Mouse (Mus musculus): Measurements from ENCODE around the gene Kcnq5. TPM values are rescaled to one million over a fixed set of nuclear protein-coding genes. Genes with fewer than 3 reads are reported as not detected.

The Kcnq5 gene
- total and polyA plus RNA-seq, 3 experiments, result 0.11 TPM; not detected in 2

DNA sequence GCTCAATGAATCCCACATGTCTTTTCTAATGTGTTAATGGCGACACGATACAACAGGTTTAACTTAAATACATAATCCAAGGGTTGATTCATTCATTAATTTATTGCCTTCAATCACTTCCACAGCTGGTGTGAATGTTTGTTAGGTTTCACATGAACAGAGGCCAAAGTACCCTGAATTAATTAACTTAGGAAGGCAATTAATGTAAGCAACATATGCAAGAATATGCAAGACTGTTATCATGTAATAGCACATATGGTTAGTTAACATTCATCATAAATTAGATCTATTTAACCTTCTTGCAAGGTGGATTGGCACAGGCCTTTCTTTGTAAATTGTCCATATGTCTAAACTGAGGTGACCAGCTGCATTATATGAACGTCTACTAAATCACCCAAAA, 300.9 kb downstream of the Kcnq5 start:
- Histone ChIP-seq H3K36me3 (replicated peaks) (no peaks in the 10 kb centered on the region), H3K27me3 (ENCODE audit: insufficient read depth, low read length) (no peaks in the 10 kb centered on the region), H3K9me3 (replicated peaks) (no peaks in the 10 kb centered on the region), H3K4me3 (ENCODE audit: low read depth, low read length) (no peak overlapping the region), H3K4me1 (ENCODE audit: insufficient read depth, low read depth, low read length) (no peaks in the 10 kb centered on the region)
- DNase-seq (ENCODE audit: low spot score) (no peak), ATAC-seq (ENCODE audit: extremely low read depth, insufficient number of reproducible peaks, low FRiP score, poor library complexity, severe bottlenecking) (no peak)
- TF ChIP-seq CTCF (IDR thresholded peaks at IDR 0.05; ENCODE audit: low read depth, low read length) (no peak), GATA1 (IDR thresholded peaks at IDR 0.05; ENCODE audit: borderline replicate concordance, low read length) (no peak), POLR2AphosphoS5 (IDR thresholded peaks at IDR 0.05; ENCODE audit: insufficient replicate concordance, low read depth, low read length) (no peak), TAL1 (conservative IDR thresholded peaks at IDR 0.05; ENCODE audit: low read depth, low read length) (no peak), GATA2 (IDR thresholded peaks at IDR 0.05; ENCODE audit: borderline replicate concordance, low read depth, low read length) (no peak)

DNA sequence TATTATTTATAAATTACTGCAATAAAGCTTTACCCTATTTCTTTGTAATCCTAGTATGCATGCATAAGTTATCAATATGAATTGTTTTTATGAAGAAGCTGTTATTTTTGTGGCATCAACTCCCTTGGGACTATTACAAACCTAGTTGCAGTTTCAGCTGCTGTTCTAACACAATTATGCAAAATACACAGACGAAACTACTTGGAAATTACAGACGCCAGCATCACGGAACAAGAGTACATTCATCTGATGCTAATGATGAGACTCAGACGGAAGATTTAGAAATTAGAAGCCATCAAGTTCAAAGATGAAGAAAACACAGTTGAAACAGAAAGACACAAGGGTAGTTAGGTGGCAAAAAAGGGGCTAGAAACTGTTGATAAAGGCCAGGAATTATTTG, 310.9 kb downstream of the Kcnq5 start:
- Histone ChIP-seq H3K4me1 (ENCODE audit: insufficient read depth, low read depth, low read length) (no peaks in the 10 kb centered on the region), H3K27me3 (ENCODE audit: insufficient read depth, low read length) (no peaks in the 10 kb centered on the region), H3K4me3 (ENCODE audit: low read depth, low read length) (no peak overlapping the region), H3K9me3 (replicated peaks) (no peaks in the 10 kb centered on the region), H3K36me3 (replicated peaks) (no peaks in the 10 kb centered on the region)
- TF ChIP-seq CTCF (IDR thresholded peaks at IDR 0.05; ENCODE audit: low read depth, low read length) (no peak), TAL1 (conservative IDR thresholded peaks at IDR 0.05; ENCODE audit: low read depth, low read length) (no peak), POLR2AphosphoS5 (IDR thresholded peaks at IDR 0.05; ENCODE audit: insufficient replicate concordance, low read depth, low read length) (no peak), GATA1 (IDR thresholded peaks at IDR 0.05; ENCODE audit: borderline replicate concordance, low read length) (no peak), GATA2 (IDR thresholded peaks at IDR 0.05; ENCODE audit: borderline replicate concordance, low read depth, low read length) (no peak)
- no peak for DNase-seq (ENCODE audit: low spot score)
- no peak for ATAC-seq (ENCODE audit: extremely low read depth, insufficient number of reproducible peaks, low FRiP score, poor library complexity, severe bottlenecking)

DNA sequence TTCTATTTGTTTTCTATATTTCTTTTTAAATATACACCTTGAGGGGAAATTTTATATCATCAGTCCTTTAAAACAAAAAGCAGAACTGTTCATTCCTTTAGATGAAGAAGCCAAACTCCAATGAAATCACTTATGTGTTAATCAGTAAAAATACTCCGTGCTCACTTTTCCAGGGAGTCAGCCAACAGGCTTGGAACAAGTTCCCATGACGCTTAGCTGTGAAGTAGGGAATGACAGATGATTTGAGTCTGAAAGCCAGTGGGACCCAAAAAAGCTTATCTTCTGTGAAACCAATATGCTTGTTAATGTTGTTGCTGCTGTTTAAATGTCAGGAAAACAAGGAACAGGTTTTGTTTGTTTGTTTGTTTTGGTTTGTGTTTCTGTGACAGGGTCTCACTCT, 326.3 kb downstream of the Kcnq5 start:
- H3K4me3 ChIP-seq (ENCODE audit: low read depth, low read length), result no peak overlapping the region
- H3K9me3 ChIP-seq (replicated peaks), result no peaks in the 10 kb centered on the region
- no peaks in the 10 kb centered on the region for H3K4me1 ChIP-seq (ENCODE audit: insufficient read depth, low read depth, low read length)
- no peaks in the 10 kb centered on the region for H3K36me3 ChIP-seq (replicated peaks)
- no peak for TF ChIP-seq GATA1 (IDR thresholded peaks at IDR 0.05; ENCODE audit: borderline replicate concordance, low read length)
- TF ChIP-seq CTCF (IDR thresholded peaks at IDR 0.05; ENCODE audit: low read depth, low read length), result no peak
- DNase-seq (ENCODE audit: low spot score) (no peak), ATAC-seq (ENCODE audit: extremely low read depth, insufficient number of reproducible peaks, low FRiP score, poor library complexity, severe bottlenecking) (no peak)
- H3K27me3 ChIP-seq (ENCODE audit: insufficient read depth, low read length), result no peaks in the 10 kb centered on the region

DNA sequence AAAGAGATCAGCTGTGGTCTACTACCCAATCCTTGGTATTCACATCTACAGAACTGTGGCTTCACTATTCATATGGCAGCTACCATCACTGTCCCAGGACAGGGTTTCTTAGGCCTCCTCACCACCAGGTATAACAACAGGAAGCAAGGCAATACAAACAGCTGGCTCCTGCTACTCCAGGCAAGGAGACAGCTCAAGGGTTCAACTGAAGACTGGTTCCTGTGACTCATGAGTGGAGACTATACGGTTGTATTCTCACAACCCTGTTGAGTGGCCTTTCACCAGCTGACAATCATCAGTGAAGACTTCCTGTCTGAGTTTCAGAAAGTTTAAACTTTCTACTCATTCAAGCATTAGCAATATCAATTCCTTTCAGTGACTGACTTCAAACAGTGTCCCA, 327.7 kb downstream of the Kcnq5 start:
- no peak for TF ChIP-seq GATA2 (IDR thresholded peaks at IDR 0.05; ENCODE audit: borderline replicate concordance, low read depth, low read length)
- no peak for DNase-seq (ENCODE audit: low spot score)
- Histone ChIP-seq H3K27me3 (ENCODE audit: insufficient read depth, low read length) (no peaks in the 10 kb centered on the region), H3K36me3 (replicated peaks) (no peaks in the 10 kb centered on the region), H3K4me3 (ENCODE audit: low read depth, low read length) (no peak overlapping the region), H3K9me3 (replicated peaks) (no peaks in the 10 kb centered on the region), H3K4me1 (ENCODE audit: insufficient read depth, low read depth, low read length) (no peaks in the 10 kb centered on the region)
- ATAC-seq (ENCODE audit: extremely low read depth, insufficient number of reproducible peaks, low FRiP score, poor library complexity, severe bottlenecking), result no peak

DNA sequence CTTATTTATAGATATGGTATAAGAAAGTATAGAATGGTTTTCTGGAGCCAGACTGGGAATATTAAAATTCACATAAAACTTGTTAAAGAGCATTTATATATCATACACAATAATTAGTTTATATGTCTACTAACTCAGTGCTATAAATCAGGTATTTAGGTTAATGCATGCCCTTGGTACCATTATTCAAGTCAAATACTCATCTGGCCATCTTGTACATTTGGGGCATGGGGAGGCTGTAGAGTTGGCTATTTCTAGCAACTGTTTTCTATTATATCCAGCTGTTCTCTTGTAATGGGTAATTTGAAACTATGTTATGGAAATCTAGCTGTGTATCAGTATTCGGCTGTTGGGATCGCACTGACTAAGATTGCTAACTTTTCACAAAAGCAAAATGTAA, 339.3 kb downstream of the Kcnq5 start:
- DNase-seq (ENCODE audit: low spot score), result no peak
- ATAC-seq (ENCODE audit: extremely low read depth, insufficient number of reproducible peaks, low FRiP score, poor library complexity, severe bottlenecking), result no peak
- Histone ChIP-seq H3K27me3 (ENCODE audit: insufficient read depth, low read length) (no peaks in the 10 kb centered on the region), H3K4me3 (ENCODE audit: low read depth, low read length) (no peak overlapping the region), H3K9me3 (replicated peaks) (no peaks in the 10 kb centered on the region), H3K36me3 (replicated peaks) (no peaks in the 10 kb centered on the region), H3K4me1 (ENCODE audit: insufficient read depth, low read depth, low read length) (no peaks in the 10 kb centered on the region)
- TF ChIP-seq POLR2AphosphoS5 (IDR thresholded peaks at IDR 0.05; ENCODE audit: insufficient replicate concordance, low read depth, low read length), result no peak
- TF ChIP-seq CTCF (IDR thresholded peaks at IDR 0.05; ENCODE audit: low read depth, low read length), result no peak
- TF ChIP-seq TAL1 (conservative IDR thresholded peaks at IDR 0.05; ENCODE audit: low read depth, low read length), result no peak
- no peak for TF ChIP-seq GATA1 (IDR thresholded peaks at IDR 0.05; ENCODE audit: borderline replicate concordance, low read length)
- no peak for TF ChIP-seq GATA2 (IDR thresholded peaks at IDR 0.05; ENCODE audit: borderline replicate concordance, low read depth, low read length)

DNA sequence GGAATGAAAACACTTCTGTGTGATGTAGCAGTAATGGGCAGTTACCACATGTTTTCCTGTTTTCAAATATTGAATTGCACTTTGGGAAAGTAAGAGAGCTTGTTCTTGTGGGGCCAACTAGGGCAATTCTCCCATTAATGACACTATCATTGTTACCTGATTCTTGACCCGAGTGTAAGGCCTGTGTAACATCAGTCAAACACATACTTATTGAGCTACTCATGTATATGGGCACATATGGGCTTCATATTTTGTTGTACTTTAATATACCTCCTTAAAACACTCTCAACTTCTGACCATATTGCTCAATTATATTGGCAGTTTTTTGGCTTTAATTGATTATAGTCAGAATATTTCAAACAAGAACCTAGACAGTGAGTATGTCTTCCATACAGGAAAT, 339.7 kb downstream of the Kcnq5 start:
- H3K4me1 ChIP-seq (ENCODE audit: insufficient read depth, low read depth, low read length), result no peaks in the 10 kb centered on the region
- H3K27me3 ChIP-seq (ENCODE audit: insufficient read depth, low read length), result no peaks in the 10 kb centered on the region
- H3K36me3 ChIP-seq (replicated peaks), result no peaks in the 10 kb centered on the region
- ATAC-seq (ENCODE audit: extremely low read depth, insufficient number of reproducible peaks, low FRiP score, poor library complexity, severe bottlenecking), result no peak
- DNase-seq (ENCODE audit: low spot score), result no peak
- H3K4me3 ChIP-seq (ENCODE audit: low read depth, low read length), result no peak overlapping the region
- TF ChIP-seq GATA1 (IDR thresholded peaks at IDR 0.05; ENCODE audit: borderline replicate concordance, low read length) (no peak), CTCF (IDR thresholded peaks at IDR 0.05; ENCODE audit: low read depth, low read length) (no peak), POLR2AphosphoS5 (IDR thresholded peaks at IDR 0.05; ENCODE audit: insufficient replicate concordance, low read depth, low read length) (no peak), TAL1 (conservative IDR thresholded peaks at IDR 0.05; ENCODE audit: low read depth, low read length) (no peak), GATA2 (IDR thresholded peaks at IDR 0.05; ENCODE audit: borderline replicate concordance, low read depth, low read length) (no peak)
- H3K9me3 ChIP-seq (replicated peaks), result no peaks in the 10 kb centered on the region

DNA sequence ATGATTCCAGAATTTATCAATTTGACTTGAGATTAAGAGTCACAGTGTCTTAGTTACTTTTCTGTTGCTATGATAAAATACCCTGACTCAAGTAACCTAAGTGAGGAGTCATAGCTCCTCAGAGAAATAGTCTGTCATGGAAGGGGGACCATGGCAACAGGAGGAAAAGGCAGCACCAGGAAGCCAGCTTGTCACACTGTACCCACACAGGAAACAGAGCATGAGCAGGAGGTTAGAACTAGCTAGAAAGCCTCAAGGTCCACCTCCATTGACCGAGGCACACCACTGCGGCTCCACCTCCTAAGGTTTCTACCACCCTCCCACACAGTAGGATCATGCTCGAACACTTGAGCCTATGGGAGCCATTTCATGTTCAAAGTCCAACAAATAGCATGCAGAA, 343.0 kb downstream of the Kcnq5 start:
- ATAC-seq (ENCODE audit: extremely low read depth, insufficient number of reproducible peaks, low FRiP score, poor library complexity, severe bottlenecking) (no peak), DNase-seq (ENCODE audit: low spot score) (no peak)
- H3K4me3 ChIP-seq (ENCODE audit: low read depth, low read length), result no peak overlapping the region
- H3K9me3 ChIP-seq (replicated peaks), result no peaks in the 10 kb centered on the region
- no peaks in the 10 kb centered on the region for H3K27me3 ChIP-seq (ENCODE audit: insufficient read depth, low read length)
- H3K36me3 ChIP-seq (replicated peaks), result no peaks in the 10 kb centered on the region
- TF ChIP-seq GATA1 (IDR thresholded peaks at IDR 0.05; ENCODE audit: borderline replicate concordance, low read length) (no peak), CTCF (IDR thresholded peaks at IDR 0.05; ENCODE audit: low read depth, low read length) (no peak), GATA2 (IDR thresholded peaks at IDR 0.05; ENCODE audit: borderline replicate concordance, low read depth, low read length) (no peak), TAL1 (conservative IDR thresholded peaks at IDR 0.05; ENCODE audit: low read depth, low read length) (no peak), POLR2AphosphoS5 (IDR thresholded peaks at IDR 0.05; ENCODE audit: insufficient replicate concordance, low read depth, low read length) (no peak)
- H3K4me1 ChIP-seq (ENCODE audit: insufficient read depth, low read depth, low read length), result no peaks in the 10 kb centered on the region

Data from G1E (cell line).